Mouse (Mus musculus) left cerebral cortex, adult 18-20 months (tissue): ENCODE results near the gene Maco1. TPM values are rescaled to one million over a fixed set of nuclear protein-coding genes. Genes with fewer than 3 reads are reported as not detected.

Experiments used
- DNase-seq, 2 experiments: peaks; one replicate each; pipeline ENCODE4 v3.0.0; 2021 to 2022; ENCODE audit warnings: low spot score in 2 of 2, mixed read lengths in 1 of 2
- total RNA-seq, 2 experiments: library from RNA; stranded (reverse); gene quantifications; 2 replicates each; pipeline ENCODE4 v1.2.3; 2021

Maco1 gene
- total RNA-seq, 2 experiments from 2014 or later = 55.2 to 55.3 TPM

DNA sequence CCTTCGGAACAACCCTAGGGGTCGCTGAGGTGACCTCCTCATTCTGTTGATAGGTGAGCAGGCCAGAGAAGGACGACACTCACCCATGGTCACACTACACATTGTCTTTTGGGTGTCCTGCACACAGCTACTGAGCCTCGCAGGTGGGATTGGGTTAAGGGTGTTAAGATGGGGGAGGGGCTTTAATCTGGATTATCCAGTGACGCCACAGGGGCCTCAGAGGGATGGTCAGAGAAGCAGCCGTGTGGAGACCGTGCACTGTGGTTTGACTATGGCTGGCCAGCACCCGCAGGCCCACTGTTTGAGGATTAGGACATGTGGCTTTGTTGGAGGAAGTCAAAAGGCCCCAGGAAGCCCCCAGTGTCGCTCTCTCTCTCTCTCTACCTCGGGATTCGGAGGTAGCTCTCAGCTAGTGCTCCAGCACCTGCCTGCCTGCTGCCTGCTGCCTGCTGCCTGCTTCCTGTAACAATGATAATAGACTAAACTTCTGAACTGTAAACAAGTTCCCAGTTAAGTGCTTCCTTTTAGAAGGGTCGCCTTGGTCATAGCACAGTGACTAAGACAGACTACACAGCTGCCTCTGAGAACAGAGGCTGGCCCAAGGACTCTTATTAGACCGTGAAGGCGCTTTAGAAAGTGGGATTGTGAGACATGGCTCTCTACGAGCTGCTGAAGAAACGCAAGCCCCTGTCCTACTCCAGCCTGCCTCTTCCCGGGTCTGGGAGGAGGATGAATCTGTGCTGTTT, 99.5 kb downstream of the Maco1 start:
- no peak for DNase-seq

DNA sequence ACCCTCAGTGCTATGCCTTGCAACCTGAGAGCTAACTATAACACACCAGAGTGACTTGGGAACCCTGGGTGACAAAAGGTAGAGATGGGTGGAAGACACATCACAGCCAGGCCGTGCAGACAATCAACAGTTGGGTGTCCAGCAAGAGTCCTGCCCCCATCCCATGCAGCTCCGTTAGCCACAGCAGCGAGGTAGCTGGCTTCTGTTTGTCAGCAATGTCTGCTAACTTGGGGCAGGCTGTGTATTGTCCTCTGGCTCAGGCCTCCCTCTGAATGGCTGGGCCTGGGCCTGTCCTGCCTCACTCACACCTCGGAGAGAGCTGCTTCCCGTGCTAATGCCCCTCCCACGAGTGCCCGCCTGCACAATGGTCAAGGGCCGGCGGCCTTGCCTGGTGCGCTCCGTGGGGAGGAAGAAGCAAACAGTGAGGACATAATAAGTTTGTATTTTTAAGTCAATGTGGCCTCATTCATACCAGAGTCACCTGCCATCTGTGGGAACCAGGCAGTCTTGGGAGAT, 100.2 kb downstream of the Maco1 start:
- no peak for DNase-seq

Other genes starting within 250 kb of the Maco1 start
- 10 to 100 TPM; 44.5 to 45.6 TPM for gene Man1c1, start 149.1 kb downstream of the Maco1 start, total RNA-seq
- 1 to 10 TPM; 1.8 to 3.1 TPM for gene Ldlrap1, start 85.3 kb downstream of the Maco1 start, total RNA-seq
- gene Rhd, start 11.2 kb upstream of the Maco1 start, total RNA-seq = not detected
- 100 to 1,000 TPM; 119 to 127 TPM for gene Tmem50a, start 61.7 kb upstream of the Maco1 start, total RNA-seq
- gene Rsrp1, start 70.2 kb upstream of the Maco1 start, total RNA-seq = 100 to 1,000 TPM; 248 to 297 TPM
- gene Syf2, start 77.6 kb upstream of the Maco1 start, total RNA-seq = 10 to 100 TPM; 59.9 to 63.6 TPM